Mouse (Mus musculus): ENCODE measurements around the gene D17Wsu92e.
"Not testable (repeated sequence)": the region's sequence is repeated elsewhere in the genome, so short reads cannot be mapped to it uniquely, and the experiment has no call there.

- TF ChIP-seq CTCF (IDR thresholded peaks at IDR 0.05; ENCODE audit: control insufficient read depth, insufficient read depth, insufficient read length); MAX (IDR thresholded peaks at IDR 0.05); USF1 (IDR thresholded peaks at IDR 0.05; ENCODE audit: low read depth); MYOG (IDR thresholded peaks at IDR 0.05; ENCODE audit: control insufficient read depth, extremely low read depth, insufficient read length): not testable (repeated sequence)
Measured at GRCm38 (mm10) chr17:27837850-27838249, 17.4 kb upstream of the D17Wsu92e start, which contains the start of gene Snrpc.

Measured in C2C12 (cell line).